Mouse (Mus musculus) liver, embryonic 14.5 days (tissue): ENCODE measurements around the gene Pimreg.

ENCODE experiments used
- CTCF ChIP-seq: IDR thresholded peaks from 2 replicates; pipeline ENCODE4 v1.5.1; 2016; ENCODE audit warnings: antibody characterized with exemption, low read depth, control low read depth
- EP300 ChIP-seq: IDR thresholded peaks from 2 replicates; pipeline ENCODE4 v1.6.1; 2016; ENCODE audit warnings: antibody characterized with exemption, low read depth

GRCm38 (mm10) chr11:72021015-72021414 is 20.8 kb upstream of the Pimreg start:
- TF ChIP-seq CTCF = no peak
- TF ChIP-seq EP300 = no peak; the same call in 1 of the 2 replicates
